Mouse (Mus musculus) CH12.LX (cell line): ENCODE results near the gene Sppl2b.

Experiments used
- CHD2 ChIP-seq: IDR thresholded peaks from 2 replicates; pipeline ENCODE4 v1.6.1; 2011; ENCODE audit warnings: low read length, improper control_type of control experiment
- CTCF ChIP-seq, 2 experiments: IDR thresholded peaks in 1 of 2; conservative IDR thresholded peaks in 1 of 2; 2 replicates each; pipeline ENCODE4 v1.5.1; 2011 to 2012; ENCODE audit warnings: low read depth in 2 of 2, low read length in 2 of 2, improper control_type of control experiment in 1 of 2, inconsistent platforms in 1 of 2, mild to moderate bottlenecking in 1 of 2, moderate library complexity in 1 of 2
- MXI1 ChIP-seq: IDR thresholded peaks from 2 replicates; pipeline ENCODE4 v1.6.1; 2011; ENCODE audit warnings: mild to moderate bottlenecking, low read depth, low read length, improper control_type of control experiment
- RCOR1 ChIP-seq: conservative IDR thresholded peaks from 2 replicates; pipeline ENCODE4 v1.6.1; 2012; ENCODE audit warnings: low read depth, mild to moderate bottlenecking, inconsistent platforms, low read length, improper control_type of control experiment
- USF1 ChIP-seq: IDR thresholded peaks from 2 replicates; pipeline ENCODE4 v1.6.1; 2014; ENCODE audit warnings: low read depth, mild to moderate bottlenecking, inconsistent platforms, low read length, improper control_type of control experiment

DNA sequence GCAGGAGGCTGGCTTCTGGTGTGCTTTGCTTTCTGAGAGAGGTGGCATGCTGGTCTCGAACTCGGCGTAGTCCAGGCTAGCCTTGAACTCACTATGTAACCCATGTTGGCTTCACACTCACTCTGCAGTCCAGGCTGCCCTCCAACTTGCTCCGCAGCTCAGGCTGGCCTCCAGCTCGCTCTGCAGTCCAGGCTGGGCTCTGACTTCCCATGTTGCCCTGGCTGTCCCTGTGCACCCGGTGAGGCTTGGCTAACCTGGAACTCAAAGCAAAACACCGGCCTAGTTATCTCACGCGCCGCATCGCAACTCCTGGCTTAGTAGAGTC is 636 bp downstream of the Sppl2b start:
- TF ChIP-seq MXI1 = no peak
- TF ChIP-seq CTCF (conservative IDR thresholded peaks at IDR 0.05 in 1 of 2, IDR thresholded peaks at IDR 0.05 in 1 of 2; ENCODE audit: low read depth in 2 of 2, low read length in 2 of 2) = no peak
- no peak for TF ChIP-seq CHD2
- no peak for TF ChIP-seq USF1
- no peak for TF ChIP-seq RCOR1
